8 mouse cellular contexts compared by ENCODE assay signal in genomic region chr1:39577253-39577705, GRCm38 (mm10). TPM values are rescaled to one million over a fixed set of nuclear protein-coding genes. Genes with fewer than 3 reads are reported as not detected.
DNase-seq lines count a peak whose midpoint lies in the region; ATAC-seq lines count a peak whose summit lies in the region.

Gene Rnf149, minus strand, starts transcription at chr1:39577405.

- H3K27ac ChIP-seq in heart, embryonic 12.5 days (ENCODE audit: poor library complexity, severe bottlenecking) = peak within 1 kb of the TSS; percentile 96
- H3K27ac ChIP-seq in liver, embryonic 12.5 days = peak within 1 kb of the TSS; percentile 92
- H3K27ac ChIP-seq in stomach, embryonic 15.5 days = peak within 1 kb of the TSS; percentile 99

- peak; percentile 94 for DNase-seq in CD4-positive helper T cell, adult 2 months (ENCODE audit: low read depth, low spot score)
- peak; percentile 75 for DNase-seq in brain, embryonic 18.5 days (ENCODE audit: low read depth, low spot score)
- peak; percentile 98 for DNase-seq in kidney, postnatal 10 days
- DNase-seq in natural killer cell, adult 2 months (ENCODE audit: low spot score in 2 of 2) = peak; percentile 95 to 97

- peak within 1 kb of the TSS; percentile 89 for H3K9ac ChIP-seq in heart, embryonic 12.5 days
- H3K9ac ChIP-seq in liver, embryonic 12.5 days = peak within 1 kb of the TSS; percentile 94
- peak within 1 kb of the TSS; percentile 91 for H3K9ac ChIP-seq in stomach, embryonic 15.5 days

- no peaks in the 10 kb centered on the region for H3K27me3 ChIP-seq in heart, embryonic 12.5 days (replicated peaks)
- no peaks in the 10 kb centered on the region for H3K27me3 ChIP-seq in liver, embryonic 12.5 days (replicated peaks)
- no peaks in the 10 kb centered on the region for H3K27me3 ChIP-seq in stomach, embryonic 15.5 days (replicated peaks)

- H3K9me3 ChIP-seq in heart, embryonic 12.5 days (replicated peaks) = no peaks in the 10 kb centered on the region
- no peaks in the 10 kb centered on the region for H3K9me3 ChIP-seq in liver, embryonic 12.5 days (replicated peaks)
- no peaks in the 10 kb centered on the region for H3K9me3 ChIP-seq in stomach, embryonic 15.5 days

- ATAC-seq in erythroid progenitor cell, adult 5-6 weeks (replicated peaks; ENCODE audit: low FRiP score, poor library complexity, severe bottlenecking) = peak; percentile 82
- ATAC-seq in heart, embryonic 12.5 days (ENCODE audit: insufficient number of reproducible peaks, low FRiP score) = peak; percentile 97
- peak; percentile 93 for ATAC-seq in liver, embryonic 12.5 days
- ATAC-seq in stomach, embryonic 15.5 days (ENCODE audit: insufficient read depth, low FRiP score, low read depth) = peak; percentile 95

- peaks cover 17% of the 10 kb centered on the region for H3K4me1 ChIP-seq in heart, embryonic 12.5 days (replicated peaks)
- H3K4me1 ChIP-seq in liver, embryonic 12.5 days = peaks cover 43% of the 10 kb centered on the region
- peaks cover 13% of the 10 kb centered on the region for H3K4me1 ChIP-seq in stomach, embryonic 15.5 days

- H3K4me3 ChIP-seq in heart, embryonic 12.5 days = peak within 1 kb of the TSS; percentile 88
- H3K4me3 ChIP-seq in liver, embryonic 12.5 days = peak within 1 kb of the TSS; percentile 93
- H3K4me3 ChIP-seq in stomach, embryonic 15.5 days (replicated peaks) = peak within 1 kb of the TSS; percentile 97

- under 1% methylated on average over 49 of the region's 49 CpGs for WGBS in heart, embryonic 12.5 days
- under 1% methylated on average over 49 of the region's 49 CpGs for WGBS in liver, embryonic 12.5 days (ENCODE audit: insufficient replicate concordance)
- under 1% methylated on average over 44 of the region's 49 CpGs for WGBS in stomach, embryonic 15.5 days

- peak within 1 kb of the TSS; percentile 75 for H3K4me2 ChIP-seq in heart, embryonic 12.5 days
- H3K4me2 ChIP-seq in liver, embryonic 12.5 days = peak within 1 kb of the TSS; percentile 97
- H3K4me2 ChIP-seq in stomach, embryonic 15.5 days = peak within 1 kb of the TSS; percentile 59

- no peaks in the 10 kb centered on the region for H3K36me3 ChIP-seq in heart, embryonic 12.5 days
- H3K36me3 ChIP-seq in liver, embryonic 12.5 days = 0 out of 2 replicates have a peak, but pooled peaks cover 3% of the 10 kb centered on the region
- H3K36me3 ChIP-seq in stomach, embryonic 15.5 days = no peaks in the 10 kb centered on the region

RNA-seq across cellular contexts. Expression of gene Rnf149, which starts in this region (rescaled TPM):
- total RNA-seq in erythroid progenitor cell, adult 5-6 weeks (2015; ENCODE audit: low replicate concordance) = 2.2 and 9.2 TPM in 2 replicates
- total RNA-seq in erythroid progenitor cell, adult 5-6 weeks (2017; ENCODE audit: low replicate concordance) = 10.1 and 11.0 TPM in 2 replicates
- 21.0 and 22.0 TPM in 2 replicates for polyA plus RNA-seq in heart, embryonic 12.5 days (2016; fragmentation: Nextera tagmentation; extraction: Ambion mirVana)
- polyA plus RNA-seq in liver, embryonic 12.5 days (2016; fragmentation: Nextera tagmentation; extraction: Ambion mirVana) = 25.6 and 27.3 TPM in 2 replicates
- 35.1 and 35.4 TPM in 2 replicates for polyA plus RNA-seq in stomach, embryonic 15.5 days (2015; fragmentation: Nextera tagmentation; extraction: Ambion mirVana)

Comparison
In these comparisons a context has a peak if more than half of its experiments do, and no peak if none do; other contexts are left out.
1. Peak in every context shown above with its lines: DNase-seq, ATAC-seq, H3K4me3 ChIP-seq and H3K27ac ChIP-seq.